Mouse (Mus musculus): ENCODE measurements at regions not wholly inside any gene's neighbourhood (a gene's known extent, or its start where the extent isn't known, plus 50 kb on each side); places are given as distances from the start of the nearest gene placed in this dataset.

DNA sequence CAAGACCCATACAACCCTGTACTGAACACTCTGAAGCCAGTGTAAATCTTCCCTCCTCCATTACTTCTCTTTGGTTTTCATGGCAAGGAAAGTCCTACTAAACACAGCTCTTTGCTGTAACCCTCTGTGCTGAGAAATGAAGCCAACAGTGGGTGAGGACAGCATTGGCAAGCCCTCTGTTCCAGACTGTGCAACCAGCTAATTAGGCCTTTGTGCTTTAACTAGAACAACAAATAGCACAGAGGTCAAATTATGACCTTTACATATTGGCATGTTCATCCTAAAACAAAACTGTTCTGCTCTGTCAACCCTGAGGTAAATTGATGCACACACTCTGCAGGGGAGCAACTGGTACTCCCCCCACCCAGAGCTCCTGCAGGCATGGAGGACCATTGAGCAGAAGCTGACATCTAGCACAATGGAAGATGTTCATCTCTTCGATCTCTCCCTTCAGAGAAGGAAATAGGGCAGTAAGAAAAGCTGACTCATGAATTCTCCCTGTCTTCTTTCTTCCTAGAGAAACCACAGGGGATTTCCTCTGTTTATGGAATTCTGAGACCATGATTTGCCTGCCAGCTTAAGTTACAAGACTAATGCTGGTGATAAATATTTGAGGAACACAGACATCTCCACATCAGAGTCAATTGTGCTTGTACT, 163.1 kb downstream of the Ptger3 start:
- TF ChIP-seq CTCF (IDR thresholded peaks at IDR 0.05; ENCODE audit: low read depth) (no peak), EP300 (IDR thresholded peaks at IDR 0.05; ENCODE audit: low read depth) (no peak)

GRCm38 (mm10) chr3:157724542-157724941, 157.8 kb downstream of the Ptger3 start:
- ATAC-seq (ENCODE audit: insufficient read depth), result no peak
- TF ChIP-seq CTCF (IDR thresholded peaks at IDR 0.05; ENCODE audit: low read depth) (no peak), EP300 (IDR thresholded peaks at IDR 0.05; ENCODE audit: low read depth) (no peak)
- no peak overlapping the region for H3K4me2 ChIP-seq (ENCODE audit: low read depth)
- H3K4me3 ChIP-seq (ENCODE audit: insufficient read depth in 1 of 2, low read depth in 2 of 2, low read length in 2 of 2), result no peak overlapping the region
- no peak overlapping the region for H3K9ac ChIP-seq (replicated peaks)
- no peak for DNase-seq (ENCODE audit: low read depth in 3 of 3, low spot score in 3 of 3)
- WGBS (ENCODE audit: insufficient replicate concordance), result 33% methylated on average over 1 of the region's 1 CpGs
- H3K9me3 ChIP-seq (ENCODE audit: control insufficient read depth, low read length), result no peaks in the 10 kb centered on the region
- no peaks in the 10 kb centered on the region for H3K27me3 ChIP-seq (ENCODE audit: control insufficient read depth, insufficient read depth, low read length)
- no peaks in the 10 kb centered on the region; a peak in 1 of 4 replicates for H3K4me1 ChIP-seq (replicated peaks; ENCODE audit: control insufficient read depth in 2 of 2, insufficient read depth in 2 of 2, low read length in 1 of 2)
- H3K36me3 ChIP-seq (replicated peaks; ENCODE audit: control insufficient read depth, insufficient read depth, low read depth), result no peaks in the 10 kb centered on the region
- H3K27ac ChIP-seq, result no peak overlapping the region

More for the DNA sequence above, 163.1 kb downstream of the Ptger3 start:
- ATAC-seq (ENCODE audit: insufficient read depth) (no peak), DNase-seq (ENCODE audit: low read depth in 3 of 3, low spot score in 3 of 3) (no peak)
- Histone ChIP-seq H3K36me3 (replicated peaks; ENCODE audit: control insufficient read depth, insufficient read depth, low read depth) (no peaks in the 10 kb centered on the region), H3K9ac (replicated peaks) (no peak overlapping the region), H3K4me3 (ENCODE audit: insufficient read depth in 1 of 2, low read depth in 2 of 2, low read length in 2 of 2) (no peak overlapping the region), H3K27ac (no peak overlapping the region), H3K4me2 (ENCODE audit: low read depth) (no peak overlapping the region), H3K9me3 (ENCODE audit: control insufficient read depth, low read length) (no peaks in the 10 kb centered on the region), H3K4me1 (replicated peaks; ENCODE audit: control insufficient read depth in 2 of 2, insufficient read depth in 2 of 2, low read length in 1 of 2) (no peaks in the 10 kb centered on the region; a peak in 1 of 4 replicates), H3K27me3 (ENCODE audit: control insufficient read depth, insufficient read depth, low read length) (no peaks in the 10 kb centered on the region)
- 27% methylated on average over 1 of the region's 1 CpGs for WGBS (ENCODE audit: insufficient replicate concordance)

- Histone ChIP-seq H3K4me2 (ENCODE audit: low read depth) (no peak overlapping the region), H3K4me3 (ENCODE audit: insufficient read depth in 1 of 2, low read depth in 2 of 2, low read length in 2 of 2) (no peak overlapping the region), H3K27me3 (ENCODE audit: control insufficient read depth, insufficient read depth, low read length) (no peaks in the 10 kb centered on the region), H3K9ac (replicated peaks) (no peak overlapping the region), H3K4me1 (replicated peaks; ENCODE audit: control insufficient read depth in 2 of 2, insufficient read depth in 2 of 2, low read length in 1 of 2) (no peaks in the 10 kb centered on the region; a peak in 1 of 4 replicates), H3K36me3 (replicated peaks; ENCODE audit: control insufficient read depth, insufficient read depth, low read depth) (no peaks in the 10 kb centered on the region), H3K27ac (no peak overlapping the region), H3K9me3 (ENCODE audit: control insufficient read depth, low read length) (no peaks in the 10 kb centered on the region)
- ATAC-seq (ENCODE audit: insufficient read depth) (no peak), DNase-seq (ENCODE audit: low read depth in 3 of 3, low spot score in 3 of 3) (no peak)
- TF ChIP-seq CTCF (IDR thresholded peaks at IDR 0.05; ENCODE audit: low read depth) (no peak), EP300 (IDR thresholded peaks at IDR 0.05; ENCODE audit: low read depth) (no peak)
- 50% methylated on average over 5 of the region's 5 CpGs for WGBS (ENCODE audit: insufficient replicate concordance)
These were observed 156.5 kb downstream of the Ptger3 start for GRCm38 (mm10) chr3:157723184-157723583.

GRCm38 (mm10) chr3:157717313-157717921, 150.7 kb downstream of the Ptger3 start:
- peak; percentile 13 to 32 (median 14) for DNase-seq (ENCODE audit: low read depth in 3 of 3, low spot score in 3 of 3)
- Histone ChIP-seq H3K9ac (replicated peaks) (no peak overlapping the region), H3K27me3 (ENCODE audit: control insufficient read depth, insufficient read depth, low read length) (no peaks in the 10 kb centered on the region), H3K4me2 (ENCODE audit: low read depth) (no peak overlapping the region), H3K9me3 (ENCODE audit: control insufficient read depth, low read length) (no peaks in the 10 kb centered on the region), H3K27ac (no peak overlapping the region), H3K4me3 (ENCODE audit: insufficient read depth in 1 of 2, low read depth in 2 of 2, low read length in 2 of 2) (no peak overlapping the region), H3K36me3 (replicated peaks; ENCODE audit: control insufficient read depth, insufficient read depth, low read depth) (no peaks in the 10 kb centered on the region), H3K4me1 (replicated peaks; ENCODE audit: control insufficient read depth in 2 of 2, insufficient read depth in 2 of 2, low read length in 1 of 2) (no peaks in the 10 kb centered on the region)
- 9% methylated on average over 7 of the region's 7 CpGs for WGBS (ENCODE audit: insufficient replicate concordance)
- no peak for ATAC-seq (ENCODE audit: insufficient read depth)
- TF ChIP-seq EP300 (IDR thresholded peaks at IDR 0.05; ENCODE audit: low read depth), result no peak
- peak; percentile 83 for TF ChIP-seq CTCF (IDR thresholded peaks at IDR 0.05; ENCODE audit: low read depth)

GRCm38 (mm10) chr3:157714023-157714422, 147.3 kb downstream of the Ptger3 start:
- no peak for TF ChIP-seq EP300 (IDR thresholded peaks at IDR 0.05; ENCODE audit: low read depth)
- TF ChIP-seq CTCF (IDR thresholded peaks at IDR 0.05; ENCODE audit: low read depth), result no peak
- H3K4me2 ChIP-seq (ENCODE audit: low read depth), result no peak overlapping the region
- no peaks in the 10 kb centered on the region for H3K4me1 ChIP-seq (replicated peaks; ENCODE audit: control insufficient read depth in 2 of 2, insufficient read depth in 2 of 2, low read length in 1 of 2)
- no peak for DNase-seq (ENCODE audit: low read depth in 3 of 3, low spot score in 3 of 3)
- H3K4me3 ChIP-seq (ENCODE audit: insufficient read depth in 1 of 2, low read depth in 2 of 2, low read length in 2 of 2), result no peak overlapping the region
- no peak overlapping the region for H3K9ac ChIP-seq (replicated peaks)
- H3K9me3 ChIP-seq (ENCODE audit: control insufficient read depth, low read length), result no peaks in the 10 kb centered on the region
- no peak for ATAC-seq (ENCODE audit: insufficient read depth)
- H3K36me3 ChIP-seq (replicated peaks; ENCODE audit: control insufficient read depth, insufficient read depth, low read depth), result no peaks in the 10 kb centered on the region
- no peaks in the 10 kb centered on the region for H3K27me3 ChIP-seq (ENCODE audit: control insufficient read depth, insufficient read depth, low read length)
- 61% methylated on average over 3 of the region's 3 CpGs for WGBS (ENCODE audit: insufficient replicate concordance)
- H3K27ac ChIP-seq, result no peak overlapping the region
